Mouse (Mus musculus) liver, postnatal 0 days (tissue): ENCODE measurements at regions not wholly inside any gene's neighbourhood (a gene's known extent, or its start where the extent isn't known, plus 50 kb on each side); places are given as distances from the start of the nearest gene placed in this dataset.

Experiments
- CTCF ChIP-seq: sonication (generic); IDR thresholded peaks from 2 replicates; pipeline ENCODE4 v1.5.1; 2016; ENCODE audit warnings: antibody characterized with exemption, low read depth
- EP300 ChIP-seq: IDR thresholded peaks from 2 replicates; pipeline ENCODE4 v1.6.1; 2016; ENCODE audit warnings: antibody characterized with exemption, low read depth, mild to moderate bottlenecking

DNA sequence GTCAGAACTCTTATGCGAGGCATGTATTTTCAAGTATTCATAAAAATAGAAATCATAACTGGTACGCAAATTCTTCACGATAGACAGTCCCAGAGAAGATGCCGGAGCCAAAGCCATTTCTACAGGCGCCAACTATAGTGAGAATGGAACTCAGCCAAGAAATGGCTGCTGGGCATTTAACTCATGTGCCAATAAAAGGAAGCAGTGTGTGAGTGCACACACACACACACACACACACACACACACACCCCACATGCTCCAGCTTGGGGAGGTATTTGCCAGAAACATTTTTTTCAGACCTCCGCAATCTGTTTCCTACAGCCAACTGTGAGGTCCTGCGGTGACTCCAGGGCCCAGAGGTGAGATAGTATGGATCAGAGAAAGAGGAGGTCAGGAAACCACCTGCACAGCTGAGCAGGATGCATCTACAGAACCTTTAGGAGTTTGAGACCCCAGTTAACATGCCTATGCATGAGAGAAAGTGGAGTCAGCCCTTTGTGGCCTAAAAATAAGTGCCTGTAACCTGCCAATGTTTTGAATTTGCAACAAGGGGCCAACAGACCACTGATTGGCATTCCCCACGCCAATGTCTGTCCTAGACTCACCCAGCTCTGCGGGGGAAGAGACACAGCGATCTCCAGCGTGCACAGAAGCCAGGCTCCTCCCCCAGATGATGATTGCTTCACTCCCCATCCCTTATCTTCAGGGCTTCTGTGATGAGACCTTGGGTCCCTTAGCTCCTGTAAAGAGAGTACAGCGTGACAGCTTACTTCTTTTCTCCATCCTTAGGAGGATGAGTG, 262.1 kb upstream of the Sp8 start:
- TF ChIP-seq EP300: no peak
- TF ChIP-seq CTCF: no peak
